Mouse (Mus musculus): Measurements from ENCODE around the gene Rcc2.
A peak's percentile ranks its signal among the peaks of the same experiment; 100 is the strongest.

Gene Rcc2

GRCm38 (mm10) chr4:140684881-140685303, 15.4 kb upstream of the Rcc2 start:
- DNase-seq (ENCODE audit: low spot score in 2 of 2) = no peak

GRCm38 (mm10) chr4:140688044-140688825, 12.1 kb upstream of the Rcc2 start:
- no peak for DNase-seq (ENCODE audit: low spot score in 2 of 2)

- no peak for DNase-seq (ENCODE audit: low spot score in 2 of 2)
Measured at GRCm38 (mm10) chr4:140688826-140689425, 11.4 kb upstream of the Rcc2 start.

- DNase-seq (ENCODE audit: low spot score in 2 of 2) = no peak
Measured at GRCm38 (mm10) chr4:140689873-140690655, 10.3 kb upstream of the Rcc2 start.

- DNase-seq (ENCODE audit: low spot score in 2 of 2) = no peak
Measured at GRCm38 (mm10) chr4:140691481-140691880, 8.9 kb upstream of the Rcc2 start.

GRCm38 (mm10) chr4:140693513-140693912, 6.8 kb upstream of the Rcc2 start:
- DNase-seq (ENCODE audit: low spot score in 2 of 2) = no peak

- DNase-seq (ENCODE audit: low spot score in 2 of 2) = no peak
Measured at GRCm38 (mm10) chr4:140694551-140695060, 5.7 kb upstream of the Rcc2 start.

- no peak for DNase-seq (ENCODE audit: low spot score in 2 of 2)
Measured at GRCm38 (mm10) chr4:140695146-140695545, 5.2 kb upstream of the Rcc2 start.

- DNase-seq (ENCODE audit: low spot score in 2 of 2) = no peak
Measured at GRCm38 (mm10) chr4:140695675-140696585, 4.4 kb upstream of the Rcc2 start.

- no peak for DNase-seq (ENCODE audit: low spot score in 2 of 2)
Measured at GRCm38 (mm10) chr4:140699441-140700127, 757 bp upstream of the Rcc2 start.

- peak; percentile 53 to 83 for DNase-seq (ENCODE audit: low spot score in 2 of 2)
Measured at GRCm38 (mm10) chr4:140701049-140701715, 841 bp downstream of the Rcc2 start.

GRCm38 (mm10) chr4:140701716-140702561, 1.6 kb downstream of the Rcc2 start:
- DNase-seq (ENCODE audit: low spot score in 2 of 2) = no peak

GRCm38 (mm10) chr4:140702611-140703327, 2.4 kb downstream of the Rcc2 start:
- DNase-seq (ENCODE audit: low spot score in 2 of 2) = peak; percentile 52 to 76

GRCm38 (mm10) chr4:140703636-140704035, 3.3 kb downstream of the Rcc2 start:
- no peak for DNase-seq (ENCODE audit: low spot score in 2 of 2)

- DNase-seq (ENCODE audit: low spot score in 2 of 2) = no peak
Measured at GRCm38 (mm10) chr4:140704166-140704565, 3.8 kb downstream of the Rcc2 start.

GRCm38 (mm10) chr4:140707615-140708014, 7.3 kb downstream of the Rcc2 start:
- DNase-seq (ENCODE audit: low spot score in 2 of 2) = no peak

- no peak for DNase-seq (ENCODE audit: low spot score in 2 of 2)
Measured at GRCm38 (mm10) chr4:140708297-140708927, 8.1 kb downstream of the Rcc2 start.

- DNase-seq (ENCODE audit: low spot score in 2 of 2) = no peak
Measured at GRCm38 (mm10) chr4:140709111-140709510, 8.8 kb downstream of the Rcc2 start.

Measured in cerebellum, postnatal 4 days (tissue).